Mouse (Mus musculus): Measurements from ENCODE around the gene Ryr3. TPM values are rescaled to one million over a fixed set of nuclear protein-coding genes. Genes with fewer than 3 reads are reported as not detected.

The Ryr3 gene
- polyA plus RNA-seq, 2 experiments = under 0.01 TPM; not detected in 1

- ATAC-seq (ENCODE audit: insufficient read depth) (no peak), DNase-seq (ENCODE audit: low read depth in 3 of 3, low spot score in 3 of 3) (no peak)
- no peak overlapping the region for H3K27ac ChIP-seq
- no peaks in the 10 kb centered on the region for H3K27me3 ChIP-seq (ENCODE audit: control insufficient read depth, insufficient read depth, low read length)
- H3K4me3 ChIP-seq (ENCODE audit: insufficient read depth in 1 of 2, low read depth in 2 of 2, low read length in 2 of 2) = no peak overlapping the region
- WGBS (ENCODE audit: insufficient replicate concordance) = 47% methylated on average over 1 of the region's 1 CpGs
- no peaks in the 10 kb centered on the region for H3K9me3 ChIP-seq (ENCODE audit: control insufficient read depth, low read length)
- H3K36me3 ChIP-seq (replicated peaks; ENCODE audit: control insufficient read depth, insufficient read depth, low read depth) = no peaks in the 10 kb centered on the region
- no peaks in the 10 kb centered on the region for H3K4me1 ChIP-seq (replicated peaks; ENCODE audit: control insufficient read depth in 2 of 2, insufficient read depth in 2 of 2, low read length in 1 of 2)
- H3K4me2 ChIP-seq (ENCODE audit: low read depth) = no peak overlapping the region
- H3K9ac ChIP-seq (replicated peaks) = no peak overlapping the region
- TF ChIP-seq CTCF (IDR thresholded peaks at IDR 0.05; ENCODE audit: low read depth) (no peak), EP300 (IDR thresholded peaks at IDR 0.05; ENCODE audit: low read depth) (no peak)
Observed at GRCm38 (mm10) chr2:112982908-112983510, 233.9 kb downstream of the Ryr3 start.

GRCm38 (mm10) chr2:112966807-112967625 lies 249.9 kb downstream of the Ryr3 start:
- no peaks in the 10 kb centered on the region for H3K27me3 ChIP-seq (ENCODE audit: control insufficient read depth, insufficient read depth, low read length)
- H3K9me3 ChIP-seq (ENCODE audit: control insufficient read depth, low read length) = no peaks in the 10 kb centered on the region
- H3K27ac ChIP-seq = no peak overlapping the region
- 68% methylated on average over 14 of the region's 14 CpGs for WGBS (ENCODE audit: insufficient replicate concordance)
- no peaks in the 10 kb centered on the region for H3K4me1 ChIP-seq (replicated peaks; ENCODE audit: control insufficient read depth in 2 of 2, insufficient read depth in 2 of 2, low read length in 1 of 2)
- H3K9ac ChIP-seq (replicated peaks) = no peak overlapping the region
- H3K4me2 ChIP-seq (ENCODE audit: low read depth) = no peak overlapping the region
- no peak for ATAC-seq (ENCODE audit: insufficient read depth)
- no peak for DNase-seq (ENCODE audit: low read depth in 3 of 3, low spot score in 3 of 3)
- H3K36me3 ChIP-seq (replicated peaks; ENCODE audit: control insufficient read depth, insufficient read depth, low read depth) = no peaks in the 10 kb centered on the region
- TF ChIP-seq EP300 (IDR thresholded peaks at IDR 0.05; ENCODE audit: low read depth) = no peak
- TF ChIP-seq CTCF (IDR thresholded peaks at IDR 0.05; ENCODE audit: low read depth) = no peak
- no peak overlapping the region for H3K4me3 ChIP-seq (ENCODE audit: insufficient read depth in 1 of 2, low read depth in 2 of 2, low read length in 2 of 2)

GRCm38 (mm10) chr2:112948931-112949330 lies 268.0 kb downstream of the Ryr3 start:
- Histone ChIP-seq H3K4me3 (ENCODE audit: insufficient read depth in 1 of 2, low read depth in 2 of 2, low read length in 2 of 2) (no peak overlapping the region), H3K9ac (replicated peaks) (no peak overlapping the region), H3K27ac (no peak overlapping the region), H3K4me1 (replicated peaks; ENCODE audit: control insufficient read depth in 2 of 2, insufficient read depth in 2 of 2, low read length in 1 of 2) (no peaks in the 10 kb centered on the region), H3K27me3 (ENCODE audit: control insufficient read depth, insufficient read depth, low read length) (no peaks in the 10 kb centered on the region), H3K9me3 (ENCODE audit: control insufficient read depth, low read length) (no peaks in the 10 kb centered on the region), H3K36me3 (replicated peaks; ENCODE audit: control insufficient read depth, insufficient read depth, low read depth) (no peaks in the 10 kb centered on the region), H3K4me2 (ENCODE audit: low read depth) (no peak overlapping the region)
- no peak for DNase-seq (ENCODE audit: low read depth in 3 of 3, low spot score in 3 of 3)
- 31% methylated on average over 1 of the region's 1 CpGs for WGBS (ENCODE audit: insufficient replicate concordance)
- ATAC-seq (ENCODE audit: insufficient read depth) = no peak
- TF ChIP-seq CTCF (IDR thresholded peaks at IDR 0.05; ENCODE audit: low read depth) = no peak
- no peak for TF ChIP-seq EP300 (IDR thresholded peaks at IDR 0.05; ENCODE audit: low read depth)

- Histone ChIP-seq H3K9ac (replicated peaks) (no peak overlapping the region), H3K27ac (no peak overlapping the region), H3K27me3 (ENCODE audit: control insufficient read depth, insufficient read depth, low read length) (no peaks in the 10 kb centered on the region), H3K4me1 (replicated peaks; ENCODE audit: control insufficient read depth in 2 of 2, insufficient read depth in 2 of 2, low read length in 1 of 2) (no peaks in the 10 kb centered on the region), H3K9me3 (ENCODE audit: control insufficient read depth, low read length) (no peaks in the 10 kb centered on the region), H3K4me2 (ENCODE audit: low read depth) (no peak overlapping the region), H3K36me3 (replicated peaks; ENCODE audit: control insufficient read depth, insufficient read depth, low read depth) (no peaks in the 10 kb centered on the region), H3K4me3 (ENCODE audit: insufficient read depth in 1 of 2, low read depth in 2 of 2, low read length in 2 of 2) (no peak overlapping the region)
- DNase-seq (ENCODE audit: low read depth in 3 of 3, low spot score in 3 of 3) = no peak
- no peak for ATAC-seq (ENCODE audit: insufficient read depth)
- no peak for TF ChIP-seq CTCF (IDR thresholded peaks at IDR 0.05; ENCODE audit: low read depth)
- TF ChIP-seq EP300 (IDR thresholded peaks at IDR 0.05; ENCODE audit: low read depth) = no peak
- 18% methylated on average over 1 of the region's 1 CpGs for WGBS (ENCODE audit: insufficient replicate concordance)
Observed at GRCm38 (mm10) chr2:112931776-112932175, 285.1 kb downstream of the Ryr3 start.

- H3K9ac ChIP-seq (replicated peaks) = no peak overlapping the region
- no peaks in the 10 kb centered on the region for H3K9me3 ChIP-seq (ENCODE audit: control insufficient read depth, low read length)
- TF ChIP-seq CTCF (IDR thresholded peaks at IDR 0.05; ENCODE audit: low read depth) = no peak
- no peak for TF ChIP-seq EP300 (IDR thresholded peaks at IDR 0.05; ENCODE audit: low read depth)
- no peak overlapping the region for H3K4me3 ChIP-seq (ENCODE audit: insufficient read depth in 1 of 2, low read depth in 2 of 2, low read length in 2 of 2)
- no peaks in the 10 kb centered on the region for H3K36me3 ChIP-seq (replicated peaks; ENCODE audit: control insufficient read depth, insufficient read depth, low read depth)
- ATAC-seq (ENCODE audit: insufficient read depth) = no peak
- DNase-seq (ENCODE audit: low read depth in 3 of 3, low spot score in 3 of 3) = no peak
- no peaks in the 10 kb centered on the region for H3K4me1 ChIP-seq (replicated peaks; ENCODE audit: control insufficient read depth in 2 of 2, insufficient read depth in 2 of 2, low read length in 1 of 2)
- no peak overlapping the region for H3K4me2 ChIP-seq (ENCODE audit: low read depth)
- no peak overlapping the region for H3K27ac ChIP-seq
- no peaks in the 10 kb centered on the region for H3K27me3 ChIP-seq (ENCODE audit: control insufficient read depth, insufficient read depth, low read length)
Observed at GRCm38 (mm10) chr2:112913796-112914195, 303.1 kb downstream of the Ryr3 start.
